Mouse (Mus musculus) kidney, postnatal 14 days (tissue): ENCODE data around the gene Chst3.

ENCODE experiments used
- DNase-seq: peaks from one replicate; pipeline ENCODE4 v3.0.0; 2022; ENCODE audit warnings: mixed read lengths

Gene Chst3

DNA sequence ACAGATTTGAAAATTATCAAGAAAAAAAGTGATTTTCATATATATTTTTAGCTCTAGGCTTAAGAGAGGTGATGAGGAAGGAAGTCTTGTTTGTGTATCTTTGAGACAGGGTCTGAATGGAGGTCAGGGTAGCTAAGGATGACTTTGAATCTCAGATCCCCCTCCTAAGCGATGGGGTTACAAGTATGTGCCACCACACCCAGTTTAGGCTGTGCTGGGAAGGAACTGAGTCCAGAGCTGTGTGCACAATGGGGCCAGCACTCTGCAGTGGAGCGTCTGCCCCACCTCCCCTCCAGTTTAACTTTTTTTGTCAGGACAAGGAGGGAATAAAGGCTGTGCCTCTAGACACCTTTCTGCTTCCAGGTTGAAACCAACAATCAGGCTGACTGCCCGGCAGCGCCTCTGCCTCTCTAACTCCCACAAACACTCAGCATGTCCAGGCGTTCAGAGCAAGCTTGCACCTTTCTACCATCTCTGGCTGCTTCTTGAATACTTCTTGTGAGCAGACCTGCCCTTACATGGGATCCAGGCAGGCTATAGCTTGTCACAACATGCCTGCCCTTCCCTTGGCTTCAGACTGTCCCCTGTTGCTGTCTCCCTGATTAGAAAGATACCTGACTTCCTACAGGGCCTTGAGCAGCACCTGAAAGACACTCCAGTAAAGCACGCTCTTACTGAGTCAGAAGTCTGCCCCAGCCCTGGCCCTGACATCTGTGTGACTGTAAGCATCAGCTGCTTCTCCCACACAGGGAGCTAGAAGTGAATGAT is 11.4 kb upstream of the Chst3 start:
- no peak for DNase-seq

DNA sequence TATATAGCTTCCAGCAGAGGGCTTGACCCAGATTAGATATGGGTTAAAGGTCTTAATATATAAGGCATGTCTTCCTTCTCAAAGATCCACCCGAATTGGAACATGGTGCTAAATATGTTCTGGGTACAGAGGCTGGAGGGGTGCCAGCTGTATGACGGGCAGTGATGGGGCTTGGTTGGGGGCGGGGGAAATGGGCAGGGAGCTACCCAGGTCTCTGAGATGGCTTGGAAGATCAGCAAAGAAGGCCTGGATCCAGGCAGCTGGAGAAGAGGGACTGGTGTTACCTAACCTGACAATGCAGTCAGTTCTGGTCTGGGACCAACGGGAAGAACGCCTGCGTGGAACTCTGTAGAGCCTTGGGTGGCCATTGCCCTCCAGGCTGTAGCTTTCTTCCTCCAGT is 10.1 kb upstream of the Chst3 start:
- no peak for DNase-seq

DNA sequence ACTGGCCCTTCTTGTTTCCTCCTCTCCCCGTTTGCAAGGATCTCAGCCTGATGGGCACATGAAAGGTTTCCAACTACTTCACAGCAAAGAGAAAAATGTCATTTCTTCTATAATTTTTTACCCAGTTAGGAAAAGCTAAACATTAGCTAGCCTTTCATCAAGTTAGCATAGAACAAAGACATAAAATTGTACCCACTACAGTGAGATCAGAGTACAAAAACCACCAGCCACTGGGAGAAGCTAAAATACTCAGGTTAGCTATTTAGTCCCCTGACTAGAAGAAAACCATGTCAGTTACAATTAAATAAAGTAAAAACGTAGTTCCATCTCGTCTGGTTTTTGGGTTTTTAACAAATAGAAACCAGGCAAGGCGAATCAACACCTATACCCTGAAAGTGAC is 8.6 kb upstream of the Chst3 start:
- no peak for DNase-seq

DNA sequence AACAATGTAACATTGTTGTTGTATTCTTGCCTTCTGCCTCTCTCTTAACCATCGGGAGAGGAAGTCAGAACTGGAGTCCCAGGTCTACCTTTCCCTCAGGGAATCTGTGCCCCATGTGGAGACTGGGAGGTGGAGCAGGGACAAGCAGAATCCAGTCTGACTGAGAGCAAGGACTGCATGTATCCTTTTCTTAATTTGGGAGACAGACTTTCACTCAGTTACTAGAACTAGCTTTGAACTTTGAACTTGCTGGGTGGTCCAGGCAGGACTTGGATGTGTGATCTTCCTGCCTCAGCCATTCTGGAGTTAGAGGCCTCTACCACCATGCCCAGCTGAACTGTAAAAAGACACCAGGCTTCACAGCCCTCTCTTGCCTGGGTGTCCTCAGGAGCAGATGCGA is 5.5 kb upstream of the Chst3 start:
- no peak for DNase-seq

DNA sequence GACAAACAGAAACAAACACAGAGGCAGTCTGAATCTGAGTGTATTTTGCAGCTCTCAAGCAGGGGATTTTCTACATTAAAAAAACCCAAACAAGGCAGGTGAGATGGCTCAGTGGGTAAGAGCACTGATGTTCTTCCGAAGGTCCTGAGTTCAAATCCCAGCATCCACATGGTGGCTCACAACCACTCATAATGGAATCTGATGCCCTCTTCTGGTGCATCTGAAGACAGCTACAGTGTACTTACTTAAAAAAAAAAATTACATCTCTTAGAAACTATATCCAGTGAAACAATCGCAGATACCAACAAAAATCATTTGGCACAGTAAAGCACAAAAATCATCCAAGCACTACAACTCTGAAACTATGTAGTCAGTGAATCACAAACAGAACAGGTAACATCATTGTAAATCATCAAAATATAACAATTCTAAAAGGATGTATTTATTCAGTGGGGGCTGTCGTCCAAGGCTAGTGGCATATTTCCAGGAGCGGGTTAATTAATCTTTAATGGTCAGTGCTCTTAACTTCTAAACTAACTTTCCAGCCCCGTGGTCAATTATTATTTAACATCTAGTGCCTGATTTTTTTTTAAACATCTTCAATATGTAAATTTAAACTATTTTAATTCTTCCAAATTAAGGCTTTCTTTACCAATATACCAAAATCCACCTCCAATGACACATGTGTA is 2.7 kb upstream of the Chst3 start:
- peak; percentile 61 for DNase-seq

DNA sequence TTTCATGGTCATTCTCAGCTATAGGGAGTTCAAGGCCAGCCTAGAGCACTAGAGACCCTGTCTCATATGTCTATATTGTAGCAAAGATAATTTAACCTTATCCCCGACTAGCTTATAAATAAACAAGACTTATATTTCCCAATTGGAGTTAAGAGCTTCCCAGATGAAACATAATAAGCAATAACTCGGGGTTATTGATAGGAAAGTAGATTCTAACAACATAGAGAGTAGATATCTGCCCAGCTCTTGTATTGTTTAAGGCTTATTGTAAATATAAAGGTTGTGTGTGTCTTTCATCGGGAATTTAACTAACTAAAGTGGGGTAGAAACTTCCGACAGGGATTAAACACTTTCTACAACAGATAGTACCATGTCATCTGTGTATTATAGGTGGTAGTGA is 1.5 kb upstream of the Chst3 start:
- DNase-seq = no peak

DNA sequence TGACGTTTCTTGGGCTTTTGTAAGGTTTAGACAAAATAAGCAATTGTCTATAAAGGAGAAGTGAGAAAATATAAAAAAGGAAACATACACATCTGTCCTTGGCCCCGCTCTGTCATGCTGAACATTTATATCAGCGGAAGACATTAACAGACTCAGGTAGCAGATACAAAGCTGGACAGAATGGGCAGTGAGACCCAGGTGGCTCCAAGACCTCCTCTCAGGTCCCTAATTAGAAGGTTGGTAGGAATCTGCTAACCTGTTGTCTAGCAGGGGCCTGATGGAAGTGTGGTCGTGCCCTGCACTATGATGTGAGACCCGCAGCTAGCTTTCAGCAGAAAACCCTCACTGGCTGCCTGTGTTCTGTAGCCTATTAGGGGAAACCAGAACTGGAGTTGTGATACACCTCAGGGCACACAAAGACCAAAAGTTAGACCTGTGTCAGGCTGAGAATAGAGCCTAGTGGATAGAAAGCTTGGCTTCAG is 1.0 kb upstream of the Chst3 start:
- no peak for DNase-seq

DNA sequence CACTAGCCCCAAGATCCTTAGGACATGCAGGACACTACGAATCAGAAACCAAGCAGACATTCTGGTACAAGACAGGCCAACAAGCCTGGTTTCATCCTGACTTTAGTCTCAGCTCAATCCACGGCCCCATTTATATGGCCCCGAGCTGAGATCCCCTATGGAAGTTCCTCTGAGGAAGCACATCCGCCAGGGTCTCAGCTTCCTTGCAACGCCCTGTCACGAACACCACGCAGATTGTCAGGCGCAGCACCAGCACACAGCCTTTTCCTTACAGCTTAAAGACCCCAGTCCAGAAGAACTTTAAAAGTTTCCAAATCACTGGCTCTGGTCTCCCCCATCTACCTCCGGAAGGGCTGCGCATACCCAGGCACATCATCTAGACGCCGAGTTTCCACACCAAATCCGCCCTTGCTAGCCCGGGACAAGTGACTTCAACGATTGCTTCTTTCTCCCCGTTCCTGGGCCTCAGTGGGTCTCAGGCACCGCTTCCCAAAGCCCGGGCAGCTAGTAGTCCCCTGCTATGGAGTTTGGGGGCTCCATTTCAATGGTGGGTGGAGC is 948 bp downstream of the Chst3 start:
- no peak for DNase-seq

DNA sequence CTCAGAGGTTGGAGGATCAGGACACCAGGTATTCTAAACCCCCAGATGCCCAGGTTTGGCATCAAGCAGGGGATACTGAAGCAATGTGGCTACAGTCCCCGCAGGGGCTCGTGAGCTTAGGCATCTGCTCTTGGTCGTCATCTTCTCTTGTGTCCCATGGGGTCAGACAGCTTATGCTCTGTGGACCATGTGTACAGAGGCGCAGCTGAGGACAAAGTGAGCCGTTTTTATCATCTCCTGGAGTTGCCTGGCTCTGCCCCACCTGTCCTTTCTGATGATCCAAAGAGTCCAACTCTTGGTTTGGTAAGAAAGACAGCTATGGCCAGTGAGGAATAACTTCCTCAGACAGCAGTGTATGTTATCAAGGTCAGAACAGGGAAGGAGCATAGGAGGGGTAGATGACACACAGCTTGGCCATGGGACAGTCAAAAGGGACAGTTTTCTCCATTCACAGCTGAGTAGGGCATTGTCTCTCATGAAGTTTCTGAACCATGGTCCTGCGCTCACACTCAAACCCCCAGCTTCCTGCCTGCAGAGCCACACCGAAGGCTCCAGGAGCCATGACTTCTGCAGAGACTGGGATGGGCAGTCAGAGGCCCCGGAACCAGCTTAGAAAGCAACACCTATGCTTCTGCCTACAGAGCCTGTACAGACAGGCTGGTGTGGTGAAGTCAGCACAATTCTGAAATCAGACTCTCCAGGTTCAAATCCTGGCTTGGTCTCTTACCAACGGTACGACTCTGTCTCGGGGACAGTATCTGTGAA is 2.5 kb downstream of the Chst3 start:
- no peak for DNase-seq

DNA sequence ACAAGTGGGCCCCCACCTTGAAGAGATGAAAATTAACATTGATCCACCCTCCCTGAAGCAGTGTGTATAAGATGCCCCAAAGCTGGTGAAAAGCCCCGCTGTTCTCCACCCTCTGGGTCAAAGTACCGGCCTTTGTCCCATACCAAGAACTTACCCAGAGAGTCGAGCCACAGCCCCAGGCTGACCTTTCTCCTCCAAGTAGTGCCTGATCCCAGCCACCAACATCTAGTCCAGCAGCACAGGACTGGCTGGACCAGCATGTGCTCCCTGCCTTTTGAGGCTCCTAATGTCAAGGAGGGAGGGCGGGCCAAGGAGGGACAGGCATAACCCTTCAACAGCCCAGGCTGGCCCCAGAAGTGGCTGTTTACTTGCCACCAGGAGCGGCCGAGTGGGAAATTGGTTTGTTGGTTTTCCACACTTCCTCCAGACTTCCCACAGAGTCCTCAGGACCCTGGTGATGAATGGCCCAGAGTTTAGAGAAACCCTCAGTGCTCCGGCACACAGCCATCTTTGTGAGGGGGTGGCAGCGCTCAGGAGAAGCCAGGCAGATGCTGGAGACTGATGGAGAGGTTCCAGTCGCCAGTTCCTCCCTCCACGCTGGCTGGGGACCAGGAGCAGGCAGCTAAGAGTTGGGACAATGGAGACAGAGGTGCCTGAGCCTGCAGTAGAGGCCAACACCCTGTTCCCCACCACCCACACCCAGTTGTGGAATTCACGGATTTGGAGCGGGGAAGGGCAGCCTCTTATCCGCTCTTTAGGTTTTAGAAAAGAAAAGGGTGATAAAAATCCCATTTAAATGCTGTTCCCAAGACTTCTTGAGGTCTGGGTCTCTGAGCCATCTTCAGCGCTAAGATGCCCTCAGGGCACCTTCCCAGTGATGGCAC is 3.7 kb downstream of the Chst3 start:
- peak; percentile 72 for DNase-seq

DNA sequence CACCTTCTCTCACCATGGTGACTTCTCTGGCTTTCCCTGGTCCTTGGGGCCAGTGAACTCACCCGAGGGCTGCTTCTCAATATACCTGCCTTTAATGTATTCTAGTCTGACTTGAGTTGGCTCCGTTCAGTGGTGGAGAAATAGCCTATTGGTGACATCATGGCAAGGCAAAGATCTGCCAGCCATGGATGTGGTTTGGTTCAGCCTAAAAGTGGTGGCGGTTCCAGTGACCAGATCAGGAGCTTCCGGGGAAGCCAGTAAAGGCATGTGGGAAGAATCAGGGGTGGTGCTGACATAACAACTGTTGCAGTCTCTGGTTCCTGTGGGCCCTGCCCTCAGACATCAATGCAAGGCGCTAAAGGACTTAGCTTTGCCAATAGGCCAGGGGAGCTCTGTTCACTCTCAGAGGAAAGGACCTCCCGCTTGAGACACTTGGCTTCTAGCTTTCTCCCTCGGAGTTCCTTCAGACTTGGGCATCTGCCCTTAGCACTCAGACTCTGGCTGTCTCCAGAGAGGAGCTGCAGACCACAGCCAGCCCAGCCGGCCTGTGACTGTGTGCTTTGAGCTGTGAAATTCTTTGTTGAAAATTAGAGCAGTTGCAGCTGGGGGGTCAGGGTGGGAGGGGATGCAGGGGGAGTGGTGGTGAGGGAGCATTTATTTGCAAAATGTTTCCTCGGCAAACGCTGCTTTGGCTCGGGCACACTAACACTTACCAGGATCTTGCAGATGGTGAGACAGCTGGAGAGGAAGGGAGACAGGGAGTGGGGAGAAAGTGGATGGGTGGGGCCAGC is 6.3 kb downstream of the Chst3 start:
- peak; percentile 65 for DNase-seq

DNA sequence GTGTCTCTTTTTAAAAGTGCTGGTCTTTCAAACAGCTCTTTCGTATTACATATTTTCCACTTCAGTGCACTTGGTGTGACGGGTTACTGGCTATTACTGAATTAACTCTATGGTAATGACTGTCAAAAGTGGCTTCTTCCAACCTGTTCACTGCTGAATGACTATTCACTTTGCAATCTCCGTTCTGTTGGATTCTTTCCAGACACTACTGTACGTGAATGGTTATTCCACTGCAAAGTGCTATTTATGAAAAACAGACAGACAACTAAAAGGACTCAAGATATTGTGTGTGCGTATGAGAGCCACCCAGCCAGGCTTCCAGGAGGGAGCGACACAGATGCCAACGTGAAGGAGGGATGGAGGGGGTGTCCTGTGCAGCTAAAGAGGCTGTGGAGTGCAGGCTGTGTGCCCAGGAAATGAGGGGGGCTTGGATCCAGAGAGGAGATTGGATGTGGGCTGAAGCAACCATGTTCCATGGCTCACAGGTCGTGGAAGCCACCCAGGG is 7.5 kb downstream of the Chst3 start:
- no peak for DNase-seq

DNA sequence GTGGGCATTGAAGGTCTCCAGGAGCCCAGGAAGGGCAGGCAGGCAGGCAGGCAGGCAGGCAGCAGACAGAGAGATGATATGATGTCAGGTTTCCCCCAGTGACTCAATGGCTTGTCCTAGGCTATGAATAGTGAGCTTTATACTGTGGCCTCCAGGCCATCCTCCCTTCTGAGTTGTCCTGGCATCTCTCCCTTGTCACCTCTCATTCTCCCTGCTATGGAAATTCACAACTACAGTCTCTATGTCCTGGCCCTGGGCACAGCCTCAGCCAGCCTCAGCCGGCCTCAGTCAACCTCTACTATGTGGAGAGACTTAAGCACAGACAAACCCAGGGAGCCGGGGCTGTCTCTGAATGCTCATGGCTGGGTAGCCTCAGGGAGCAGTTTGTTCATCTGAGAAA is 8.6 kb downstream of the Chst3 start:
- DNase-seq = no peak

DNA sequence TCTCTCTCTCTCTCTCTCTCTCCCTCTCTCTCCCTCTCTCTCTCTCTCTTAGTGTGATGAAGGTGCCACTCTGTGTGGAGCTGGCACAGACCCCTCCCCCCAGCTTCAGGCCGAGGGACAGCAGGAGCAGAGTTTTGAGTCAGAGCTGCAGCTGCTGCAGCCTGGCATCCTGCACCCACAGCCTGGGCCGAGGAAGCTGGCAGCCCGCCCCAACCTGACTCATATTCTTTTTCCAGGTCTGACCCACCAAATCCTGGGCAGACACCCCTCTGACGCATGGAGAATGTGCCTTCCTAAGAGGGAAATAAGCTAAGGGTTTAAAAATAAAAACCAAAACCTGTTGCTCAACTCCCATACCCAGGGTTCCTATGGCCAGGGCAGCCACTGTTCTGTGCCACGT is 9.8 kb downstream of the Chst3 start:
- DNase-seq = no peak

DNA sequence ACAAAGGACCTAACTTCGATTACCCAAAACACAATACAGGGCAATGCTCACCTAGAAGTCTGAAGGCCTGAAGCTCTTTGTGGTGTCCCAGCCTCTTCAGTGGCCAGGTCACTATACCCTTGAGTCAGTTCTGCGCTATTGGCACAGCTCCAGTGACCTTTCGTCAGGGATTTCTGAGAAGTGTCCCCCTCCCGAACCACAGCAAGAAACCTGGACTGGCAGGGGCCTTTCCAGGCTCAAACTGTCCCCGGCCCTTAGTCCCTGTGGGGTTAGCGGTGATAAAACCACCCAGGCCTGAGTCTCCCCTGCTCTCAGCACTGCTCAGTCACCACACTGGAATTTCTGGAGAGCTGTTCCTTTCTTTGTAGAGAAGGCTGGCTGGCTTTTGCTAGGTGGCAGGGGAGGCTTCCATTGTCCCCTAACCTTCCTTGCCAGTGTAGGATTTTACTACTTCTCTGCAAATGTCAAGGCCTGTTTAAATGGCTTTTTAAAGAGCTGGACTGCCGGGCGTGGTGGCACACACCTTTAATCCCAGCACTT is 11.8 kb downstream of the Chst3 start:
- DNase-seq = no peak

DNA sequence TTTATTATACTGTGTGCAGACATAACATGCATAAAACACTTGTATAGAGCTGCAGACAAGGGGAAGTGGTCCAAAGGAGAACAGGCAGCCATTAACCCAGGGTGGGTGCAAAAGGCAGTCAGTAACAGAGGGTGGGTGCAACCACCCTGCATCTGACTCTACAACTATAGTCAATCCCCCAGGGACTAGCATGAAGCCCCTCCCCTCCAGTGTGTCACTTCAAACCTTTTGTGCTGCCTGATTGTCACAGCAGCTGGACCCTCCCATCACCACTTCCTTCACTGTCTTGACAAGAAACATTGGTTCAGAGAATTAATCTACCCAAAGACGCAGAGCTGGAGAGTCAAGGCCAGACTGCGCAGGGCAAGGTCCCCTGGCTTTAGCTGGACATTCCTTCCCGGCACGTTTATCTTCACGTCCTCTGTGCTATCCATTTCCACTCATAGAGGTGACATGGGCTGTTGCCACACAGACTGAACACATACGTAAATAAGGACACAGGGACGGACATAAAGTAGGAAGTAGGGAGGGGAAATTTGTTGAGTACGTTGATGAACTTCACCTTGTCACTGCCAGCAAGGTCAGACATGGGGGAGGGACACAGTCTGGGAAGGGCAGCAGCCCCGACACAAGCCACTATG is 13.3 kb downstream of the Chst3 start:
- no peak for DNase-seq

DNA sequence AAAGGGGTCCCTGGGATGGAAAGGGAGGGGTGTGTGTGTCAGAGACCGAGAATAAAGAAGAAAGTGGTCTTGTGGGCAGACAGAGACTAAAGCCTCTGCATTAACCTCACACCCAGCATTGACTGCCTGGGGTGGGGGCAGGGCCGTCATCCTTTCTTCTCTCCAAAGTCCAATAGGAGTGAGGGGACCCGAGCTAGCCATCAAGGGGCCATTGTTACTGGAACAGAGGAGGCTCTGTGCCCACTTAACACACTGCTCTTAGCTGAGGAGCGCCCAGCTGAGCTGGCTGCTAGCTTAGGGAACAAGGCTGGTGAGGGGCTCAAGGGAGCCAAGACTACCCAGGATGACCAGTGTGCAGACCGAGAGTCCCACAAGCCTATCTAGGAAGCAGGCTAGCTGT is 16.3 kb downstream of the Chst3 start:
- DNase-seq = no peak

DNA sequence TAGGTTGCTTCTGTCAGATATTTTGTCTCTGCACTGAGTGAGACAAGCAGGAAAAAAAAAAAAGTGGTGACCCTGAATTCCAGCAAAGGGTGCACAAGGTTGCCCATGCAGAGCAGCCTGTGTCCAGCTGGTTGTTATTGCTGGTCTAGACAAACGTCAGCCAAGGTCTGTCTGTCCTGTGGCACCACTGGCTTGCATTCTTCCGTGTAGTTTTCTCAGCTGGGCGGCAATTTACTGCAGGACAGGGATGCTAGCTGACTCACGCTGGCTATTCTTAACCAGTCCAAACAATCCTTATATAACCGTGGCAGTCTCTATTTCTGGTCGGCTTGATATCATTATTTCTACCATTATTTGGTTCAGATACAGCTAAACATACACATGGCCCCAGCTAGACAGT is 18.1 kb downstream of the Chst3 start:
- DNase-seq = no peak

DNA sequence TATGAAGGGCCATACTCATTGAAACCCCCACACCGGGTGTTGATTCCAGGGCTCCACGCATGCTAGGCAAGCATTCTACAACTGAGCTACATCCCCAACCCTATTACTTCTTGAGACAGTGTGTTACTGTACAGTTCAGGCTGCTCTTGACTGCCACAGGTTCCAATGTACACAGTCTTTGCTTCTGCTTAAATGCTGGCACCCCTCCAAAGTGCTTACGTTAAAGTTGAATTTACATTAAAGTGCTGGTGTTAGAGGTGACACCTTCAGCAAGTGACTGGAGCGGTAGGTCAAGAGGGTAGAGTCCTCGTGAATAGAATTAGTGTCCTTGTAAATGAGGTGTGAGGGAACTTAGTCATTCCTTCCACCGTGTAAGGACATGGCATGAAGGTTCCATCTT is 19.7 kb downstream of the Chst3 start:
- peak; percentile 56 for DNase-seq

DNA sequence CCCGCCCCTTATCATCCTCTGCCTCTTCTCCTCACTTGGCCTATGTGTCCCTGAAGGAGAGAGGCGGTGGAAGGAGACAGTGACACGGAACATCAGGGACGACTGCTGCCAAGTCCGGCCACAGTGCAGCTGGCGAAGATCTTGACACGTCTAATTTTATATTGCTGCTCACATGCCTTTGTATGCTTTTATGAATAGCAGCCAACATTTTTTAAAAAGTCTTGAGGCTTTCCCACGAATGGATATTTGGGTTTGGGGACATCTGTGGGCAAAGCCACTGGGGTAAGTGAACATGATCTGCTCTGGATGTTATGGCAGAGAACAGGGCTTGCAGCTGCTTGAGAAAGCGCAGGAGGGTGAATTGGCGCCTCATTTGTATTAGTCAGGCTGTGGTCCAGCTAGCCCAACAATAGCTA is 21.6 kb downstream of the Chst3 start:
- DNase-seq = peak; percentile 75

DNA sequence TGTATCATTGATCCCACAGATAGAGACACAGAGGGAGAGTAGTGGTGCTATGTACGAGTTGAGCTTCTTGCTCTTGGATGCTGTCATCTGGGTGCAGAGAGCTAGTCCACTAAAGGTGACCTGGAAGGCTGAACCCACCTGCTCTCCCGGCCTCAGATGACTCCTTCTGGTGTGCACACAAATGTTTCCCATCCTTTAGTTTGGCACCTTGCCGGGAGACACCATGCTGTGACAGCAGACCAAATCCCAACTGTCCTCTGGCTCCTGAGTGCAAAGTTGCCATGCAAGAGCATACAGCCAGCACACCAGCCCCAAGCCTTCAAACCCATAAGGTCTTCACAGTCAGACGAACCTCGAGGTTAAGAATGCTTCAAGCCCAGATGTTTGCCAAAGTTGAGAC is 22.1 kb downstream of the Chst3 start:
- DNase-seq = no peak
